Mouse (Mus musculus): ENCODE results near the gene Hrk. TPM values are rescaled to one million over a fixed set of nuclear protein-coding genes. Genes with fewer than 3 reads are reported as not detected.

The Hrk gene
- polyA plus RNA-seq (2017; shearing (Covaris generic)), result 0.16 TPM

GRCm38 (mm10) chr5:118164581-118164980 is at the start of gene Hrk:
TSS of gene Hrk (plus strand) at chr5:118164648.

DNA sequence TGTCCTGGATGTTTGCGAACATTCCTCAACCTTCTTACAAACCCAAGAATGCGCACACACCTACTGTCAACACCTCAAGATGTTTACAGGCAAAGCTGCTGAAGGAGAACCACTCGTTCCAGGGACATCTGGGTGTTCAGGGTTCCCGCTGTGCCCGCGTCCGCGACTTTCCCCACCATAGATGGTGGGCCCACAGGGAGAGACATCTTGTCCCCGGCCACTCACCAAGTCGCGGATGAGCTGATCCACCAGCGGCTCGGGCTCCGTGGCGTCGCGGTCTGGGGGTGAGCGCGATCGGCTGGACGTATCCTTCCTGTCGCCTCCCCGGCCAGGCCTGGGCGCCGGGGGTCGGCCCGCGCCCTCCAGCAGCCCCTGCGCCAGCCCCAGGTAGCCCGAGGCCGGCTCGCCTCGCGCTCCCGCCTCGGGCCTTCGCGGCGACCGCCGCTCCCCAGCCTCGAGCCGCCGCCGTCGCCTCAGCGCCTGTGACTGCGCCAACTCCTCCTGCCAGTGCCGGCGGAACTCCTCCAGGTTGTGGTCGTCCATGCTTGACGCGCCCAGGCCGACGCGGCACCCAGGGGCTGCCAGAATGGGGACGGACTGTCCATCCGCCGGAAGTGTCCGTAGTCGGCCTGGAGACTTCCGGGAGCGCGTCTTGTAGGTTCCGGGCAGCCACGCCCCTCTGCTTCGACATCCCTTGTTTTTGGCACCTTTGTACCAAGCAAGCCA is 9.4 kb upstream of the Hrk start, which contains the start of gene Fbxw8:
Gene Fbxw8 (minus strand): TSS at position 626 of the 726 bp plus-strand sequence.

Other genes with a start within 250 kb of the Hrk start
- 24.6 TPM for gene Fbxo21, start 187.9 kb upstream of the Hrk start, polyA plus RNA-seq (2017; shearing (Covaris generic))
- 61.9 TPM for gene Tesc, start 136.9 kb upstream of the Hrk start, polyA plus RNA-seq (2017; shearing (Covaris generic))
- gene Fbxw8, start 9.2 kb upstream of the Hrk start, polyA plus RNA-seq (2017; shearing (Covaris generic)), result 18.7 TPM
- gene Rnft2, start 80.5 kb downstream of the Hrk start, polyA plus RNA-seq (2017; shearing (Covaris generic)), result 1.0 TPM
- 4.5 TPM for gene 2410131K14Rik, start 80.6 kb downstream of the Hrk start, polyA plus RNA-seq (2017; shearing (Covaris generic))